Mouse (Mus musculus) layer of hippocampus, adult 9-11 months (tissue): ENCODE data around the gene Adam1a.
"Not testable (repeated sequence)": the region's sequence is repeated elsewhere in the genome, so short reads cannot be mapped to it uniquely, and the experiment has no call there.

ENCODE experiments used
- DNase-seq: peaks from one replicate; pipeline ENCODE4 v3.0.0; 2022

Gene Adam1a

DNA sequence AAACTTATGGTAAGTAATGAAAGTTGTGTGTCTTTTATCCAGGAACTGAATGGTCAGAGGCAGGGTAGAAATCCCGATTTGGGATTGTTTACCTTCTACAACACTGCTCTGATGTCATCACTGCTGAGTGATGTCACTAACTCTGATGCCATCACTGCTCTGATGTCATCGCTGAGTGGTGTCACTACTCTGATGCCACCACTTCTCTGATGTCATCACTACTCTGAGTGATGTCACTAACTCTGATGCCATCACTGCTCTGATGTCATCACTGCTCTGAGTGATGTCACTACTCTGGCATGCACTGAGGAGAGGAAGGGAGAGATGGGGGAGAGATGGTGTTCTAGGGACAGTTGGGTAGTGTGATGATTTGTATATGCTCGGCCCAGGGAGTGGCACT is 17.2 kb upstream of the Adam1a start:
- DNase-seq: no peak

DNA sequence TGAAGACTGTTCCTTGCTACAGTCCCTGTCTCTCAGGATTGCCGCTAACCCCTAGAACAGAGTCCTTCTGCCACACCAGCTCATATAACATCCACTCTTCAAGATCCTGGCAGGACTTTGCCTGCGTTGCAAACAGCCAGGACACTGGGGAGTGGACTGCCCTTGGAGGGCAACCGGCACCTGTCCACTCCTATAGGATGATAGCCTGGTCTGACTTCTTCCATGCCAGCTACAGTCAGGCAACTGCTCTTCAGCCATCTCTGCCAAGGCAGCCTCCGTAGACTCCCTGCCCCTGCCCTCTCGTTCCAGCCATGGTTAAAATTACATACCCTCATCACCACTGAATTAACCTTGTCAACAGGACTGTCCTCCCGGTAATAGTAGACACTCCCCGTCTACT is 3.9 kb upstream of the Adam1a start:
- no peak for DNase-seq

DNA sequence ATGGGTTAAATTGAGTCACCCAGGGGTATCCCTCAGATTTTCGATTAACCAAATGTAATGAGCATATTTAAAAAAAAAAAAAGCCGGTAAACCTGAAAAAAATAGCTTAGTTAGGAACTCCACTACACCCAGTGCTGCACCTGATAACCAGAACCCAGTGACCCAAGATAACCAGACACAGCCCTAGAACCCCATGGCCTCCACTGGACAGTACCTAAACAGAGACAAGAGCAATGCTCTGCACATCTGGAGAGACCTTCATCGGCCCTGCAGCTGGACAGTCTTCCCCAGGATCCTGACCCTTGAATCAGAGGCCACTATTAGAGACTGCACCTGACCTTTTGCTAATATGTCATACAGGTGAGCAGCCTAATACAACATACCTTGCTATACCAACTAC is 1.8 kb upstream of the Adam1a start:
- no peak for DNase-seq

DNA sequence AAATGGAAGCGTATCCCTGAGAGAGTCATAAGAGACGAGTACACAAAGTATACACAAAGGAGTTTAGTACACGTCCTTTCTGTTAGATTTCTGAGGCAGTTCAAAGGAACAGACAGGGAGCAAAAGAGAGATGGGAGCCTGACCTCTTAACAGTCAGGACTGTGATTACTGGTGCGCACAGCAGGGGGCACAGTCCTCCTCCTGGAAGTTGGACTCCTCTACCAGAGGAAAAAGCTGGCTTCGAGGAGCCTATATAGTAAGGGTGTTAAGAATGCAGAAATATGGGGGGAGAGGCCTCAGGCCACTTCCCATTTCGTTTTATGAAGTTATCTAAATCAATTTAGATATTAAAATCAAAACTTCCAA is 1.2 kb upstream of the Adam1a start:
- peak; percentile 46 for DNase-seq

DNA sequence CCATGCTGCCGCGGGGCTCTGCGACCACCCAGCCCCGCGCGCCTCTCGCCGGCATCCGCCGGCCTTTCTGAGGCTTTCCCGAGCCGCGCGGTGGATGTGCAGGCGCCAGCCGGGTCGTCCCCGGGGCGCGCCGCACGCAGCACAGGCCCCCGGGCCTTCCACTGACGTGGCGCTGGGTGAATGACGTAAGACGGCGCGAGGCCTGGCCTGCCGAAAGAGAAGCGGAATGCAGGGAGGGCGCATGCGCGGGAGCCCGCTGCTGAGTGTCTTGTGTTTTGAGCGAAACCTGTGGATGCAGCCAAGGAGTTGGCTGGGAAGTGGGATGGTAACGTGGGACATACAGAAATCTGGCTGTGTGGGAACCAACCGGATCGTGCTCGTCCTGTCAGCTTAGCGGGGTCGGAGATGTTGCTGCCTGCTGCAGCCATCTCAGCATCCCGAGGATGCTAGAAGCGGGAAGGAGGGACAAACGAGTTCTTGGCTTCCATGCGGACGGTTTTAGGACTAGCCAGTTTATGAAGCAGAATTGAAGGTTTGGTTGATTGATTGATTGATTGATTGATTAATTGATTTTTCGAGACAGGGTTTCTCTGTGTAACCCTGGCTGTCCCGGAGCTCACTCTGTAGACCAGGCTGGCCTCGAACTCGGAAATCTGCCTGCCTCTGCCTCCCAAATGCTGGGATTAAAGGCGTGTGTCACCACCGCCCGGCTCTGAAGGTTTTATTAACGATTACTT is 679 bp upstream of the Adam1a start, which contains the start of gene Mapkapk5:
TSS of gene Mapkapk5 (minus strand) at position 113 of the 737 bp plus-strand sequence.
- DNase-seq: peak; percentile 96

DNA sequence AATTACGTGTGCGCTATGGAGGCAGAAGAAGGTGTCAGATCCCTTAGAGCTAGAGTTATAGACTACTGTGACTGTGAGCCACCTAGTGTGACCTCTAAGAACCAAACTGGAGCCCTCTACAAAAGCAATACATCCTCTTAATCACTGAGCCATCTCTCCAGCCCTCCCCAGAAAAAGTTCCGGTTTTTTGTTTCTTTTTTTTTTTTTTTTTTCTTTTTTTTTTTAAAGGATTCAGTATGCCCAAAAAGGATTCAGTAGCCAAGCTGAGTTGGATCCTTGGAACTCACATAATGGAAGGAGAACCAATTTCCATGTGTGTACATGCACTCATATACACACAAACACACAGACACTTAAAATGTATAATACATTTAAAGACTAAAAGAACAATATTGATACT is 1.9 kb downstream of the Adam1a start:
- no peak for DNase-seq

DNA sequence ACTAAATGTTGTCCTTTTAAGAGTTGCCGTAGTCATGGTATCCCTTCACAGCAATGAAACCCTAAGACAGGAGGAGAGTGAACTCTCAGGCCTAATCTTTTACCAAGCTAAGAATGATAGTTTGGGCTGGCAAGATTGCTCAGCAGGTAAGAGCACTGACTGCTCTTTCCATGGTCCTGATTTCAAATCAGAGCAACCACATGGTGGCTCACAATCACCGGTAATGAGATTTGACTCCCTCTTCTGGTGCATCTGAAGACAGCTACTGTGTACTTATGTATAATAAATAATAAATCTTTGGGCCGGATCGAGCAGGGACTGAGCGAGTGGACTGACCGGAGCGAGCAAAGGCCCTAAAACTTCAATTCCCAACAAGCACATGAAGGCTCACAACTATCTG is 4.0 kb downstream of the Adam1a start:
- DNase-seq: no peak

DNA sequence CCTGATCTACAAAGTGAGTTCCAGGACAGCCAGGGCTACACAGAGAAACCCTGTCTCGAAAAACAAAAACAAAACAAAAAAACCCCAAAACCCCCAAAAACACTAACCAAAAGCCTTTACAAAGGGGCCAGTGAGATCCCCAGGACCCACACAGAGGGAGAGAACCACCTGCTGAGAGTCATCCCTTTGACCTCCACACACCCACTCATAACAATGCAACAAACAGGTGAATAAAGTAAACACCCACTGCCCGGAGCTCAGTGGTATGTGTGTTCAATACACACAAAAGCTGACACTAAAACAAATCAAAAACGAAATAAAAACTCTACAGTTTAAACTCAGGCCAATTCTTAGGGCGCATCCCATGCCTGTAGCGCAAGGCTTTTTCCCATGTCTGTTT is 5.2 kb downstream of the Adam1a start:
- no peak for DNase-seq

DNA sequence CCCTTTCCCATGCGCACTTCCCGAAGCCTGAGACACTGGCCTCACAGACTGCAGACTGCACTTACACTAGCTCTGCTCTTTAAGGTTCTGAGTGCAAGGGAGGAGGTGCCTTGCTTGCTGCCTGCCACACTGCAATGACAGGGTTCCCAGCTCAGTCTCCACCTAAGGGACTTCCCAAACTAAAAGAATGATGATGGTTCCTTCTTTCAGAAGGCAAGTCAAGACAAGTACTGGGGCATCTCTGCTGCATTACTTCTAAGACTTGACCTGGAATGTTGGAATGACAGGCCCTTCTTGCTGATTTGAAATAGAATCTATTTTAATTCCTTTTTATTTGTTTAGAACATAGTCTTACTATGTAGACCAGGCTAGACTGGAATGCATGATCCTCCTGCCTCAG is 7.7 kb downstream of the Adam1a start:
- DNase-seq: no peak

DNA sequence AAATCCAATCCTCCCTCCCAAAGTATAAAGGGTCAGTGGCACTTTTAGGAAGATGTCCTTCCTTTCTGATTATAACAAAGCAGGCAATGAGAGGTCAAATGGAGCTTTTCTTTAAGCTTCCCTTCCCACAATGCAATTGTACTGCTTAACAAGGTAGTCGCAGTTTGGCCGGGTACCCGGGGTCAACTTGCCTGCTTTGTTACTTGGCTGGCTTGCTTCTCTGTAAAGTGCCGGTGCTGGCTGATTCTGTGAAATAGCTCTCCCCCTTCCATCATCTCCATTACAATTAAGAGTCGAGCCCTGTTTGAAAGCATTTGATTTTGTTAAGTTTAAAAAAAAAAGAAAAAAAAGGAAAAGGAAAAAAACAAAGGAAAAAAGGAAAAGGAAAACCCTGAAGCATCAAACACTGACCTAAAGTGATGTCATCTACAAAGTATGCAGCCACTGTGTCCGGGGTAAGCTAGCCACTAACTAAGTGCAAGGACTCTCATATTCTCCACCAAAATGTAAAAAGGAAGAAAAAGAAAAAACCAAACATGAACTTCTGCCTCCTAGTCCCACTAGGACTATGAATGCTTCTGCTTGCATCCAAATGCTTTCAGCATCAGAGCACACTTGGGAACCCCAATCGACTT is 8.2 kb downstream of the Adam1a start:
- DNase-seq: no peak

DNA sequence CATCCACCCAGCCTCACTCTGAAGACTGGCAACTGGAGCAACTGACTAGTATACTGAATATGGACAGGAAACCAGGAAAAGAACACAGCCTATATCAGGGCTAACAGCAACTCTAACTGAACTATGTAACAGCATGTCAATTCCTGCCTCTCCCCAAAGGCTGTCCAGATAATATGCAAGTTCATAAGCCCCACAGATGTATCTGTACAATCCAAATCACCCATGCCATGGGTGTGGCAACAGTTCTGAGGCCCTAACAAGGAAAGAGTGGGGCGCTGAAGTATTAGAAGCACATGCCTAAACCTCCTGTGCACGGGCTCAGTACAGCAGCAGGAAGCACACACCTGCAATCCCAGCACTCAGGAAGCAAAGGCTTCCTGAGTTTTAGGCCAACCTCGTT is 10.2 kb downstream of the Adam1a start:
- no peak for DNase-seq

DNA sequence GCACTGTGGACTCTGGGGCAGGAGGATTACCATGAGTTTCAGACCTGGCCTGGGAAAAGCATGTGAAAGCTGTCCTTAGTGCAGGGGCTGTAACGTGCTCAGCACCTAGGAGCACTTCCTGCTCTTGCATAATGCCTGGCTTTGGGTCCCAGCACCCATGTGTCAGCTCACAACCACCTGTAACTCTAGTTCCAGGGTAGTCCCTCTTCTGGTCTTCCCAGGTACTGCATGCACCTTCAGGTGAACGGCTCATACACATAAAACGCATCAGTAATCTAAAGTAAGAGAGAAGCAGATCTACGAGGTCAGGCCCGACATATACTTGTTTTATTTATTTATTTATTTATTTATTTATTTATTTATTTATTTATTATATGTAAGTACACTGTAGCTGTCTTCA is 10.8 kb downstream of the Adam1a start:
- DNase-seq: no peak

DNA sequence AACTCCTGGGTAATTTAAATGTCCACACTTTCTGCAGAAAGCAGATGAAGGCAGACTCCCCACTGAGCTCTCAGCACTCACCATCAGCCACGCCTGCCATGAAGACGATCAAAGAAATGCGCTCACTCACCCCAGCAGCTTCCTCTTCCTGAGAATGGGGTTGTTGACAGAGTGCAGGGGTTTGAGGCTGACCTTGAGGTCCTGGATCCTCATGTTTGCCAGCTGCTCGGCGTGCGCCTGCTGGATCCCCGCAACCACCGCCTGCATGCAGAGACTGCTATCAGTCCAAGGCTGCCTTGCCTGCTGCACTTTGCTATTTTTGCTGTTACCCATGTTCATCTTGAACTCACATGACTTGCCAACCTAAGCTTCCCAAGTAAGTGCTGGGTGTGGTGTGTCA is 18.3 kb downstream of the Adam1a start:
- no peak for DNase-seq

DNA sequence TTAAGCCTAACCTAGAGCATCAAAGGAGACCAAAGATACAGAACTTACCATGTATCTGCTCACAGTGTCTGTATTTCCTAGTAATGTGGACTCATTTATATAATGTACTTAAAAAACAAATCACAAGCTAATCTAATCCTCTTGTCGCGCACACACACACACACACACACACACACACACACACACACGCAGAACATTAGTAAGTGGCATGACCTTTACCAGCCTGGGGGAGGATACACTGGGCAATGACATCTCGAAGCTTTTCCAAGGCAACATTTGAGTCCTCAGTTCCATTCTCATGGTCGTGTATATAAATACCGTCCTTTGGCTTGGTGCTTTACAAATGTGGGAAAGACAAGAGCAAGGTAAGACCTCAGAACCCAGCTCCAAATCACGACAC is 18.8 kb downstream of the Adam1a start:
- no peak for DNase-seq

DNA sequence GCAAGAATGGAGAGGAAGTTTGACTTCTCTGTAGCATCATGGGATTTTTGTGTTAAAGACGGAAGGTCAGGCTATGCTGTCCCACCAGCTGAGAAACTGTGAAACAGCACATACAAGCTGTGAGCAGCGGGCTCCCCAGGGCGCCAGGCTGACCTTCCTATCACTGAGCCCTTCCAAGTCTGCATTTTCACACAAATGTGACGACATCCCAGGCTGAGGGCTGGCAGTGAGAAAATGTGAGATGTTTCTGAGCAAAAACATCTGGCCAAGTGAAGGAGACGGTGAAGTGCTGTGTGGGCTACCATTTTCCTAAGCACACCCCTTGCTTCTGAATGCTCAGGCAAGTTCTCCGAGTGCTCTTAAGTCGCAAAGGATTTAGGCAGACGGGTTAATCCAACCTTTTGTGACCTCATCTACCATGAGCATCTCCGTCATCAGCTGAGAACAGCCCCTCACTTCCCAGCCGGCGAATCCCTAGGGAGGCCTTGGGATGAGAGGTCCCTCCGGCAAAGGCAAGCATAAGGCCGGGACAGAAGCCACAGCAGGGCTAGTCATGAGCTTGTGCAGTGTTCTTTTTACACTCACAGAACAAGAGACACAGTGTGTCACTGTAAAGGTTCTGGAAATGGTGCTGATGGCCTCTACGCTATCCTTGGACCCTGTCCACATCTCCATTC is 19.4 kb downstream of the Adam1a start:
- no peak for DNase-seq

DNA sequence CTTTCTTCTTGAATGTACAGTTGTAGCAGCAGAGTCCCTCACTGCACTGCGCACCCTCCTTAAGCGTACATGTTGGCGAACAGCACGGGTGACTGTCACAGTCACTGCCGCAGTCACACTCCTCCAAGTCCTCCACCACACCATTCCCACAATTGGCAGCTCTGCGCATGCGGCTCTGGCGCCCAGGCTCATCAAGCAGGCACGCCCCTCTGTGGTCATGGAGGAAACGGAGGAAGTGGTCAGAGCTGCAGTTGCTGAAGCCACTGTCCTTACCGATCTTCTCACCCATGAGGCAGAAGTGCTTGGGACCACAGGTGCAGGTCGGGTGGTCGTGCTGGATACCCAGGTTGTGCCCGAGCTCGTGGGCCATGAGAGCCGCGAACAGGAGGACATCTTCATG is 25.5 kb downstream of the Adam1a start:
- DNase-seq: not testable (repeated sequence)

DNA sequence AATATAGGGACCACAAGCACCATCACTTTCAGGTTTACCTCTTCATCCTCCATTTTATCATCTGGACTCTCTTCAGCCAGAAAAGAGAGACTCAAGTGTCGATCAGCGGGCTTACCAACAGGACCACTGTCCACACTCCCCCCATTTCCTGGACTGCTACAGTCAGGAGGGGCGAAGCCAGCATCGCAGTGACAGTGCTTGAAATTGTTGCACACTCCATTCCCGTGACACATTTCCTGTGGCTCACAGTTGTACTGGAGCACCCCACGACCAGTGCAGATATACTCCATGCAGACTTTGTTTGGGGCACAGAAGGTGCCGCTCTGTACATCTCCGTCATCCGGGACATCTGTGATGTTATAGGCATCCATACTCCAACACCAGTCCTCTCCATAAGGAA is 26.3 kb downstream of the Adam1a start:
- DNase-seq: no peak

DNA sequence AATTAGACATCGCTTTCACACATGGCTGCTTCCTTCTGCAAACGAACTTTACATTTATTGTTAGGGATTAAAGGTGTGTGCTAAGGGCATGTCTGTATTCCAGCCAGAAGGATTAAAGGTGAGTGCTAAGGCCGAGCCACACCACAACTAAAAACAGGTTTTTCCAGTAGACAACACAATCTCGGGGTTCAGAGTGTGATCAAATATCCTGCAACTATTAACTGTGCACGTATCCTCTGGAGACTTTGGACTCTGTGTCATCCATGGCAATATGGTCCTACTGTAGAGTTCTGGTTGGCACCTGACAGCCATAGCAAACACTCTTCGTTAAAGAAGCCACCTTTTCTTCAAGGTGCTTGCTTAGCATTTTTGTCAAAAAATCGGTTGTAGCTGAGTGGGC is 35.3 kb downstream of the Adam1a start:
- DNase-seq: no peak

DNA sequence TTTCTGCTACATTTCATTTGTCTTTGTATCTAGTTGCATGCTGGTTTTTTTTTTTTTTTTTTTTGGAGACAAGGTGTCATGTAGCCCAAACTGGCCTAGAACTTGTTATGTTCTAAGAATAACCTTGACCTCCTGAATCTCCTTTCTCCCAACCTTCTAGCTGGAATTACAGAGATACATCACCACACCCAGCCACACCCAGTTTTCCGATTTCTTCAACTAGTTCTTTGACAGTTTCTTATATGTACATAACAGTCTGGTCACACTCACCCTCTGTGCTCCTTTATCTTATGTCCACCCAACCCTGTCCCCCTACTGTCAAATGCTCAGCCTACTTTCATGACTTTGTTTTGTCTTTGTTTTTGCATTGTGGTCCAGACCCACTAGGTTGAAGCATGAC is 38.4 kb downstream of the Adam1a start:
- DNase-seq: no peak

DNA sequence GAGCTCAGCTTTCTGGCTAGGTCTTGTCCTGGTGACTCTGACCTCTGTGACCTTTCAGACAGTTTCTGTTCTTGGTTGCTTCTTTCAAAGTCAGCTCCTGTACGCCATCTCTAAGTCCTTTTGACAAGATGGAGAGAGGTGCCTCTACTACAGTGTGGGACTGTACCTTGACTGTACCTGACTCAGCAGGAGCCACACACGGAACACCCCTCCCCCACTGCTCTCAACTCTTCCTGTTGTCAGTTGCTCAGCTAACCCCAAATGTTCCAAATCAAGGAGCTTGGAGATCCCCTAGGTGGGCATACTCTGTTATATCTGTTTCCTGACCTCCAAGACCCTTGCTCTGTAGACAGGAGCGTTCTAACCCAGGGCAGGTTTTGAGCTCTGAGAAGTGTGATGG is 42.1 kb downstream of the Adam1a start, which contains the start of gene Adam1b:
TSS of gene Adam1b (minus strand) at position 205 of the 400 bp plus-strand sequence.
- DNase-seq: no peak

DNA sequence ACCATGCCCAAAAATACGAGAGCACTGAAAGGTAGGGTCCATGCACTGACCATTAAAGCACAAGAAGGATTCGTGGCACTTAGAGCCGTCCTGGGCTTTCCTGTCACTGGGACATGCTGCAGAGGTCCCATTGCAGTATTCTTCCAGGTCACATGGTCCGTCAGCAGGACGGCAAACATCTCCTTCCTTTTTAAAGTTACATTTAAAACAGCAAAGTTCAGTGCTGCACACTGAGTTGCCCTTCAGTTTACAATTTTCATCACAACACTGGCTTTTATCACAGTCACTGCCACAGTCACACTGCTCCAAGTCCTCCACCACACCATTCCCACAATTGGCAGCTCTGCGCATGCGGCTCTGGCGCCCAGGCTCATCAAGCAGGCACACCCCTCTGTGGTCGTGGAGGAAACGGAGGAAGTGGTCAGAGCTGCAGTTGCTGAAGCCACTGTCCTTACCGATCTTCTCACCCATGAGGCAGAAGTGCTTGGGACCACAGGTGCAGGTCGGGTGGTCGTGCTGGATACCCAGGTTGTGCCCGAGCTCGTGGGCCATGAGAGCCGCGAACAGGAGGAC is 43.8 kb downstream of the Adam1a start:
- not testable (repeated sequence) for DNase-seq

DNA sequence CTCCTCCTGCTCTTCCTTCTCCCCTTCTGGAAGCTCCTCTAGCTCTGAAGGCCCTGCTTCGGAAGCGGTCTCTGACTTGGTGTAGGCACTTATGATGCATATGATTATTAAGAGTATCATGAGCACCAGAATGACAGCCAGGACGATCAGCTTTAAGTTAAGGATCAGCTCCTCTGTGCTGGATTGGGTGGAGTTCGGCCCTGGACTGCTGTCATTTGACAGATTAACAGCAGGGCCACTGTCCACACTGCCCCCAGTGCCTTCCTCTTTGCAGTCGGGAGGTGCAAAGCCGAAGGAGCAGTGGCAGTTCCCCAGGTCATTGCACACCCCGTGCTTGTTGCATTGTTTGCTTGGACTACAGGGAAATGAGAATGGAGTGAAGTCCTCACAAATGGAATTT is 44.6 kb downstream of the Adam1a start:
- no peak for DNase-seq

DNA sequence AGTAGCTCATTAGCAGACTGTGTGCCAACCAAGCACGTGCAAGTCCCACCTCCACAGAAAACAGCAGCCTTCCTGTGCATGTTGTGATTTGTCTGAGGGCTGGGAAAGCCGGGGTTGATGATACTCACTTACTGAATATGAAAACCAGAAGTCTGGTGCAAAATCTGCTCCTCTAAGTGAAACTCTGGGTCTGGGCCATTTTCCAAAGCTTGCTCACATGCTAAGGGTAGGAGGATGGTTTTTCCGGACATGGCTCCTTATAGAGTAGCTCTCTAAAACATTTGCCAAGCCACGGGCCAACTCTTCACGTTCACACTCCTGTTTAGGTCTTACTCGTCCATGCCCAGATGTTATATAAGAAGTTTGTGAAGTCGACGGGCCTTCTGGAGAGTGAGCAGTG is 52.0 kb downstream of the Adam1a start:
- peak; percentile 74 for DNase-seq

DNA sequence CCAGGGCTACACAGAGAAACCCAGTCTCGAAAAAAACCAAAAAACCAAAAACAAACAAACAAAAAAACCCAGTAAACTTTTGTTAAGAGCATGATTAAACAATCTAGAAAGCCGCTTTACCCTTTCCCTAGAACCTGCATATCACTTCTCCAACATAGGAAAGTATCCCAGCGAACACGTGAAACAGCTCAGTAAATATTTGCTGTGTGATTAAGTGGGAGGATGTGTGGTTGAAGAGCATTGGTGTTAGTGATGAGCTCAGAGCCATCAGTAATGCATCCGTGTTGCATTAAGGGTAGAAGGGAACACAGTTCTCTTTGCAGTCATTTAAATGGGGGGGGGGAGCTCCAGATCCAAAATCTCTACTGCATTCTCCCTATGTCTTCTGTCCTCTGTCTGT is 60.5 kb downstream of the Adam1a start:
- DNase-seq: no peak
